Mouse (Mus musculus) B cell, adult 2 months (primary cell): ENCODE data around the gene Mad2l2.
A peak's percentile ranks its signal among the peaks of the same experiment; 100 is the strongest.
"Not testable (repeated sequence)": the region's sequence is repeated elsewhere in the genome, so short reads cannot be mapped to it uniquely, and the experiment has no call there.

Experiments
- DNase-seq, 2 experiments: peaks; one replicate each; pipeline ENCODE4 v3.0.0; 2022

Gene Mad2l2

GRCm38 (mm10) chr4:148108565-148109100 is 21.6 kb upstream of the Mad2l2 start:
- no peak for DNase-seq

- DNase-seq = no peak
Measured at GRCm38 (mm10) chr4:148109215-148109614, 21.0 kb upstream of the Mad2l2 start.

- no peak for DNase-seq
Measured at GRCm38 (mm10) chr4:148112519-148112918, 17.7 kb upstream of the Mad2l2 start.

DNA sequence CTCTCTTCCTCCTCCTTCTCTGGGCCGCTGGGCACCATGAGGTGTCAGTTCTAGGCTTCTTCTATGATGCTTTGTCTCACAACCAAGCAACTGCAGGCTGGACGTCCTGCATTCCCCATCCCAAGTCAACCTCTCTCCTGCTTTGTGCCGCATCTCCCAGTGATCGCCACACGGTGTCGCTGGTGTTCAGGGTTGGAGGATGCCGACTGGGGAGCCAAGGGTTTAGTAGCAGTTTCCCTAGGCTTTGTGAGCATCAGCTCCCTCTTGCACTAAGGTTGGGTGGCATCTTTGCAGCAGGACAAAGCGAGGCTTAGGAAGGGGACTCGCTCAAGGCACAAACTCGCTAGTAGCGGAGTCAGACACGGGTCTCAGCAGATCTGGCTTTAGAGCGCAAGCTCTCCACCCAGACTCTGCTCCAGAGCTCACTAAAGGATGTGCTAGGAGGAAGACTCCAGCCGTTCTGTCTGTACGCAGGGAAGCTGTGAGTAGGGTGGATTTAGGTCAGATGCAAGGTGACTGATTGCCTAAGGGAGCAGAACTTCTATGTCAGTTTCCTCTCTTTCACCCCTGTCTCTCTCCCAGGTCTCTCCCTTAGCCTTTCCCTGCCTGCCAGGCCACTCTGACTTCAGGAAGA is 15.3 kb upstream of the Mad2l2 start:
- peak; percentile 86 to 87 for DNase-seq

DNA sequence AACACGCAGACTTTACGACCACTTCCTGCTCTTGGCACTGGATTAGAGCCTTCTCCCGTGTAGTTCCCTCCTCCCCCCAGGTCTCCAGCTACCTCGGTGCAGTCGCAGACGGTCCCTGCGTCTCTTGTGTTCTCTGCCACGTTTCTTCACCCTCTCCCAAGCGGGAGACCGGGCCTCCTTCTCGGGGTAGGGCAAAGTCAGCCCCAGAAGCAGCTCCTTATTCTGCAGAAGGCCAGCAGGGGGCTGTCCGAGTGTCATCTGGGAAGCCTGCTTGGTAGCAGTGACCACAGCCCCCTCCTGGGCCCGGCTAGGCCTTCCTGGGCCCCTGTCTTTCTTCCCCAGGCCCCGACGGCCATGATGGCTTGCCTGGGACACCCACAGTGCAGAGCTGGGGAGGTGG is 14.7 kb upstream of the Mad2l2 start:
- DNase-seq = peak; percentile 52 to 56

DNA sequence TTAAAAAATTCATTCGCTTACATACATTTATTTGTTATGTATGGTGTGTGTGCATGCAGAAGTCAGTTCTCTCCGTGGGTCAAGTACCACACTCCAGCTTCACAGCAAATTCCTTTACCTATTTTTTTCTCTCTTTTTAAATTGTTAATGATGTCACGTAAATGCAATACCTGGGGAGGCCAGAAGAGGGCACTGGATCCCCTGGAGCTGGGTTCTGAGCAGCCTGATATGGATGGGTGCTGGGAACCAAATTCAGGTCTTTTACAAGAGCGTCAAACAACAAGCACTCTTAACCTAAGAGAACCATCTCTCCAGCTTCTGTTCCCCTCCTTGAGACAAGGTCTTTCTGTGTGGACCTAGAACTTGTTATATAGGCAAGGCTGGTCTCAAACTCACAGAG is 13.5 kb upstream of the Mad2l2 start:
- DNase-seq = peak; percentile 48 to 50

DNA sequence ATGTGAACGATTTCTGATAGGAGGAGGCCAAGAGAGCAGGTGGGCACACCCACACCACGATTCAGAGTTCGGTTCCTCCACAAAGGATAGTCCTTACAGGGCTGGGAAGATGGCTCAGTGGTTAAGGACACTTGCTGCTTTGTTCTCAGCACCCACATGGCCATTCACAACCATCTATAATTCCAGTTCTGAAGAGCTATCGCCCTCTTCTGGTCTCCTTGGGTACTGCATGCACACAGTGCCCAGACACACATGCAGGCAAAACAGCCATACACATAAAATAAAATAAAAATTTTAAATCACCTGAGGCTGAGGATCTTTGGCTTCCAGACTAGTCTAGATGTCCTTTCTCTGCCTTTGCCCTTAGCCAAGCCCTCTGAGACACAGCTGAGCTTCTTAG is 12.8 kb upstream of the Mad2l2 start:
- DNase-seq = peak; percentile 19 to 22

DNA sequence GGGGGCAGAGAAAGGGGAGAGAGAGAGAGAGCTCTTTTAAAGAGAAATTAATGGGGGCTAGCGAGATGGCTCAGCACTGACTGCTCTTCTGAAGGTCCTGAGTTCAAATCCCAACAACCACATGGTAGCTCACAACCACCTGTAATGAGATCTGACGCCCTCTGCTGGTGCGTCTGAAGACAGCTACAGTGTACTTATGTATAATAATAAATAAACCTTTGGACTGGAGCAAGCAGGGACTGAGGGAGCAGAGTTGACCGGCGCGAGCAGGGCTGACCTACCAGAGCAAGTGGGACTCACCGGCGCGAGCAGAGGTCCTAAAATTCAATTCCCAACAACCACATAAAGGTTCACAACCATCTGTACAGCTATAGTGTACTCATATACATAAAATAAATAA is 10.6 kb upstream of the Mad2l2 start:
- DNase-seq = not testable (repeated sequence)

- no peak for DNase-seq
Measured at GRCm38 (mm10) chr4:148120555-148120954, 9.6 kb upstream of the Mad2l2 start.

- no peak for DNase-seq
Measured at GRCm38 (mm10) chr4:148121362-148121761, 8.8 kb upstream of the Mad2l2 start.

GRCm38 (mm10) chr4:148121982-148122693 is 8.0 kb upstream of the Mad2l2 start:
- DNase-seq = no peak

DNA sequence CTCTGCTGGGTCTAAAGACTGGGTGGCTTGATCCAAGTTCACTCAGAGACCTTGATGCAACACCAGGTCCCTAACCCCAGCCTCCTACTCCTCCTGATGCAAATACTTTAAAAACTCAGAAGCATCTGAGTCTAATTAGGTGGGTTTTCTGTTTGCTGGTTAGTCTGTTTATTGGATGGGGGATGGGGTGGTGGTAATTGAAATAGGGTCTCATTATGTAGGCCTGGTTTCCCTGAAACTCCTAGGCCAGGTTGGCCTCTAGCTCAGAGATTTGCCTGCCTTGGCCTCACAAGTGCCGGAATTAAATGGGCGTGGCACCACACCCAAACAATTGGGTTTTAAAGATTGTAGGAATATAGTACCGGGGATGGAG is 7.5 kb upstream of the Mad2l2 start:
- DNase-seq = no peak

DNA sequence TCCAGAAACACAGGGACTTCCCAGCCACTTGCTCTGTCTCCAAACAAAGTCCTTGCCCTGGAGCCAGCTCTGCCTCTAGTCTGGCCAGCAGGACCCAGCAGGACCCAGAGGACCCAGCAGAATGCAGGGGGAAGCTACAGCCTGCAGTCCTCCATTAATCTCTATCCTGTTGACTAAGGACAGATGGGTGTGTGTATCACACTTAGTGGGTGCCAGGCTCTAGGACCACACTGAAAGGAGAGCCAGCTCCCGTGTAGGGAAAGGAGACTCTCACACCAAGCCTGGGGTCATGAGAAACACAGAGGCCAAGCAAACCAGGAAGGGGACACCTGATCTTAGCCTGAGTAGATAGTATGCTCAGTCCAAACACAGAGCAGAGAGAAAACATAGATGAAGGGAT is 1.9 kb upstream of the Mad2l2 start:
- no peak for DNase-seq

DNA sequence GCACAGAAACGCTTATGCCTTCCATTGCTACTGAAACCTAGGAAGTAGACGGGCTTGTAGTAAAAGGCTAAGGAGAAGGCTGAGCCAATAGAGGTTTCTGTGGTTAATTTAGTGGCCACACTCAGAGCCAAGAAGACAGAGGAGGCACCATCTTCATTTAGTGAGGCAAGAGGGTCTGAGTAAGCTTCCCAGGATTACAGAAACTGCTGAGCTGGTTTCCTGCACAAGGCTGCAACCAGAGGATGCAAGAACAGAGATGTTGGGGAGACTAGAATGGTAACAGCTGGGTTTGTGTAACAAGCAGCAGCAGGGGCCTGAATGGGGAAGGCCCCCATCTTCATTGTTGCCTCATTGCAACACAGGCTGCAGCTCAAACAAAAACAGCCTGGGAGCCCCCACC is 1.5 kb upstream of the Mad2l2 start:
- DNase-seq = no peak

DNA sequence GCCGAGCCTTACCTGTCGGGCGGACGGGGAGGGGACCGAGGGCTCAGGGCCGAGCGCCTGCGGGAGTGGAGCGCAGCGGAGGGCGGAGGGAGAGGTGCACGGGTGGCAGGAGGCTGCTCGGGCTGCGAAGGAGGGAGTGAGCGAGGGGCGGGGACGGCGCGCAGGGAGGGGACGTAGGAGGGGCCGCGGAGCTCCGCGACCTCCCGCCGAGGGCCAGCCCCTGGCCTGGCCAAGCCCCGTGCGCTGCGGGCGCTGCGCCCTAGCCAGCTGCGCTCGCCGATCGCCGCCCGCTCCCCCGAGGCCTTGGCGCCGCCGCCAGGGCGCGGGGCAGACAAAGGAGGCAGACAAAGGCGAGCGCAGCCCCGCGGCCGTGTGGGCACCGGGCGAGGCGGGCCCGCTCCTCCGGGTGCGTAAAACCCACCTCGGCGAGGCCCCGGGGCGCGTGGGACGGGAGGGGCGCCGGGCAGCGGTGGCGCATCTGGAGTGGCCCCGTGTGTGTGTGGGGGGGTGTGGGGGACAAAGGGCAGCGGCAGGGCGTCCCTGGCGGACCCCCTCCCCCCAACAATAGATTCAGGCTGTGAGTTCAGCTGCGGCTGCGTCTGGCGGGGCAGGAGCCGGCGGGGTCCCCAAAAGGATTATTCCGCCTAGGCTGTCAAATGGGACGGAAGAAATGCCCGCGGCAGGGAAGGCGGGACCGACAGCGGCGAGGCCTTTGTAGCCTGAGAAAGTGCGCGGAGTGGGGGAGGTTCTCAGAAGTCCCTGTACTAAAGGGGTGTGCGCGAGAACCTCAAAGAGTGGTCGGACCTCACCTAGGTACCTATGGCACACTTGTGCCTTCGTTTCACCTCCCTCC is 603 bp downstream of the Mad2l2 start, which contains the start of gene Draxin:
TSS of gene Draxin (minus strand) at position 138 of the 853 bp plus-strand sequence.
- no peak for DNase-seq

- no peak for DNase-seq
Measured at GRCm38 (mm10) chr4:148131497-148132081, 1.4 kb downstream of the Mad2l2 start.

DNA sequence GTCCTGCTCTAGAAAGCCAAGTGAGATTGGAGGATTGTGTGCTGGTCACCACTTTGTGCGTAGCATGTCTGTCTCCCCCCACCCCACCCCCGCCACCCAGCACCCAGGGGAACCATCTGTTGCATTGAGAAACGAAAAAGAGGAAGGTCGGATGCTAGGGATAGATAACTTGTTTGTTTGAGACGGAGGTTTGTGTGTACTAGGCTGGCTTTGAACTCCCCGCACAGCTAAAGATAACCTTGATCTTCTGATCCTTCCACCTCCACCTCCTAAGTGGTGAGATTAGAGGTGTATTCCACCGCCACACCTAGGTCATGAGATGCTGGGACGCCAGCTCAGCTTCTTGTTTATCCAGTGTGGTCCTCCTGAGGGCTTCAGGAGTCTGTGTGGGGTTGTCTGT is 4.8 kb downstream of the Mad2l2 start:
- no peak for DNase-seq

GRCm38 (mm10) chr4:148137503-148137902 is 7.3 kb downstream of the Mad2l2 start:
- no peak for DNase-seq

DNA sequence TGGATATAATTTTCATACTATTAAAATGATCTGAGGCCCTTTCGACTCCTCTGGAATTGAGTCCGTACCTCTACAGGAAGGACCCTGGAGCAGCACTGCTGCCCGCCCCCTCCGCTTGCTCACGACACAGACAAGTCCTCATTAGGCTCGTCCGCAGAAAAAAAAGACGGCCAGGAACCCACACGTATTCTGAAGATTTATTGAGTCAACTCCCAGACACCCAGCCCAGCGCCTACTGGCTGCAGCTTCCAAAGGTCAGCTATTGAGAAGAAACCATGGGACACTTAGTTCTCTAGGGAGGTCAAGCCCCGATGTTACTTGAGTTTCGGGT is 9.5 kb downstream of the Mad2l2 start:
- no peak for DNase-seq

DNA sequence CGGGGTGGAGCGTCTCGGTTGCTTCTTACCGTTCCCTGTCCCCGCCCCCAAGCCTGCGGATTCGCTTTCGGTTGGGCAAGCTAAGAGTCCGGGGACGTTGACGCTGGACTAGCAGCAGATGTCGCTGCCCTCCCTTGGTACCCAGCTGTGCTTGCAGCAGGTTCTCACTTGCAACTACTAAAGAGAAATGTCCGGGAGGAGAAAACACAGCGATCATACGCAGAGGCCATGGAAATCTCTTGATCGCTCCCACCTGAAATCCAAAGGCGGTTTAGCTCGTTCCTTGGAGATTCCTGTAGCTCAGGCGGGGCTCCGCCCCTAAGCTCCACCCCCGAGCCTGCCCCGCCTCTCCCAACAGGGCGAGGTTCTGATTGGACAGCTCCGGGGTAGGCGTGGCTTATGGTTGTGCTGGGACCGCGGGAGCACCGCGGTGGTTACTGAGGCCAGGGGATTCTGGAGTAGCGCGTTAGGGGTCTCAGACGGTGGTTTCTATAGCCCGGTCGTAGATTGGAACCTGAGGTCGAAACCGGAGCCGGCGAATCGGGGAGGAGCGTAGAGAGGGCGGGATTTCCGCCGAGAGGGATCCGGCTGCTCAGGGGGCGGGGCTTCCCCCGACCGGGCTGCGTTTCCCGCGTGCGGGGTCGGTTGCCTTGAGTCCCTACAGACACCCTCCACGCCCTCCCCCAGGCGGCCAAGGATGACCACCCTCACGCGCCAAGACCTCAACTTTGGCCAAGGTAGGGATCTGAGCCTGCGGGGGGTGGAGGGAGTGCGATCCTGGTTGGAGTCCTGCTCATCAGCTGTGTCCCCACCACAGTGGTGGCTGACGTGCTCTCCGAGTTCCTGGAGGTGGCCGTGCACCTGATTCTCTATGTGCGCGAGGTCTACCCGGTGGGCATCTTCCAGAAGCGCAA is 10.2 kb downstream of the Mad2l2 start:
- peak; percentile 95 to 97 for DNase-seq

GRCm38 (mm10) chr4:148143721-148144120 is 13.5 kb downstream of the Mad2l2 start:
- DNase-seq = no peak

GRCm38 (mm10) chr4:148147714-148148113 is 17.5 kb downstream of the Mad2l2 start:
- DNase-seq = no peak
